Comparison of ENCODE assay signal across 35 mouse cellular contexts in genomic region chr4:123327630-123328029, GRCm38 (mm10). TPM values are rescaled to one million over a fixed set of nuclear protein-coding genes. Genes with fewer than 3 reads are reported as not detected.
"Had no signal": no experiment of that assay in that cellular context is flagged by ENCODE, and none has a peak within 500 bp of the region (broad histone marks: within the 10 kb centered on the region; RNA-seq: fewer than 3 reads in every experiment).

No protein-coding gene starts in this region.

- H3K4me3 ChIP-seq: embryonic facial prominence, embryonic 10.5 days; embryonic facial prominence, embryonic 12.5 days; embryonic facial prominence, embryonic 13.5 days; embryonic facial prominence, embryonic 15.5 days; erythroblast, embryonic 14.5 days; forebrain, embryonic 10.5 days; forebrain, embryonic 12.5 days; forebrain, embryonic 13.5 days; forebrain, embryonic 15.5 days; gastrocnemius, adult 2 months; heart, adult 2 months had no signal

- H3K9me3 ChIP-seq: embryonic facial prominence, embryonic 12.5 days; embryonic facial prominence, embryonic 13.5 days; embryonic facial prominence, embryonic 15.5 days; forebrain, embryonic 10.5 days; forebrain, embryonic 12.5 days; forebrain, embryonic 13.5 days; forebrain, embryonic 15.5 days had no signal

- H3K36me3 ChIP-seq: embryonic facial prominence, embryonic 10.5 days; embryonic facial prominence, embryonic 12.5 days; embryonic facial prominence, embryonic 13.5 days; embryonic facial prominence, embryonic 15.5 days; forebrain, embryonic 10.5 days; forebrain, embryonic 12.5 days; forebrain, embryonic 15.5 days had no signal

- H3K4me1 ChIP-seq: embryonic facial prominence, embryonic 12.5 days; forebrain, embryonic 13.5 days; forebrain, embryonic 15.5 days had no signal

- H3K9ac ChIP-seq: embryonic facial prominence, embryonic 12.5 days; embryonic facial prominence, embryonic 13.5 days; embryonic facial prominence, embryonic 15.5 days; forebrain, embryonic 12.5 days; forebrain, embryonic 13.5 days; forebrain, embryonic 15.5 days; forebrain, postnatal 0 days had no signal

- ATAC-seq: forebrain, embryonic 13.5 days; forebrain, embryonic 14.5 days; forebrain, embryonic 15.5 days; forebrain, embryonic 16.5 days; forebrain, postnatal 0 days had no signal

- H3K4me2 ChIP-seq: embryonic facial prominence, embryonic 12.5 days; embryonic facial prominence, embryonic 13.5 days; embryonic facial prominence, embryonic 15.5 days; forebrain, embryonic 12.5 days; forebrain, embryonic 13.5 days; forebrain, embryonic 15.5 days had no signal

- DNase-seq: cerebellum, adult 2 months; cerebellum, adult 8-10 months; cerebellum, adult 9-10 months; cerebellum, adult 9-11 months; cerebellum, postnatal 10 days; cerebellum, postnatal 14 days; cerebellum, postnatal 25 days; cerebellum, postnatal 36 days; embryo, embryonic 11 days; forebrain, postnatal 0 days; gastrocnemius, adult 2 months; gastrocnemius, postnatal 10 days; gastrocnemius, postnatal 14 days; gastrocnemius, postnatal 25 days; heart, adult 11 months; heart, adult 2 months had no signal

- H3K27ac ChIP-seq: embryonic facial prominence, embryonic 10.5 days; embryonic facial prominence, embryonic 12.5 days; embryonic facial prominence, embryonic 13.5 days; embryonic facial prominence, embryonic 15.5 days; forebrain, embryonic 10.5 days; forebrain, embryonic 12.5 days; forebrain, embryonic 13.5 days; forebrain, embryonic 15.5 days; gastrocnemius, adult 2 months; heart, adult 2 months had no signal

RNA-seq across cellular contexts. Expression of gene Oxct2a, which starts 4.2 kb away (rescaled TPM):
- total RNA-seq: common myeloid progenitor, adult 5-6 weeks; gastrocnemius, postnatal 4 days; granulocyte monocyte progenitor cell, adult 5-6 weeks; heart, adult 2 months; heart, adult 8-10 months had no signal
- polyA plus RNA-seq: cerebellum, adult 2 months; embryonic facial prominence, embryonic 10.5 days; embryonic facial prominence, embryonic 11.5 days; embryonic facial prominence, embryonic 12.5 days; embryonic facial prominence, embryonic 13.5 days; embryonic facial prominence, embryonic 14.5 days; erythroblast, embryonic 14.5 days; forebrain, embryonic 10.5 days; forebrain, embryonic 11.5 days; forebrain, embryonic 12.5 days; forebrain, embryonic 13.5 days; forebrain, embryonic 14.5 days; forebrain, embryonic 15.5 days; forebrain, embryonic 16.5 days; frontal cortex, adult 2 months had no signal

RNA-seq across cellular contexts. Expression of gene Bmp8a, which starts 15.4 kb away (rescaled TPM):
- total RNA-seq: common myeloid progenitor, adult 5-6 weeks; gastrocnemius, postnatal 4 days; granulocyte monocyte progenitor cell, adult 5-6 weeks; heart, adult 2 months; heart, adult 8-10 months had no signal
- polyA plus RNA-seq: embryonic facial prominence, embryonic 10.5 days; erythroblast, embryonic 14.5 days; forebrain, embryonic 12.5 days; forebrain, embryonic 13.5 days; forebrain, embryonic 14.5 days; heart, adult 2 months had no signal
